Mouse (Mus musculus) gastrocnemius, postnatal 14 days (tissue): ENCODE data around the gene Fut7. TPM values are rescaled to one million over a fixed set of nuclear protein-coding genes. Genes with fewer than 3 reads are reported as not detected.

Experiments
- DNase-seq: peaks from one replicate; pipeline ENCODE4 v3.0.0; 2021; ENCODE audit warnings: mixed read lengths
- intact Hi-C: fragments of 180-260 bp; cut with DNase I; formaldehyde crosslinking; loops from one replicate; pipeline ENCODE4 v1.15.1; 2025; ENCODE audit warnings: low total_unique reads
- total RNA-seq, 2 experiments: library from RNA; stranded (reverse); gene quantifications; 2 replicates each; pipeline ENCODE4 v1.2.3; 2021

Fut7 gene
- total RNA-seq, 2 experiments from 2014 or later: not detected

DNA sequence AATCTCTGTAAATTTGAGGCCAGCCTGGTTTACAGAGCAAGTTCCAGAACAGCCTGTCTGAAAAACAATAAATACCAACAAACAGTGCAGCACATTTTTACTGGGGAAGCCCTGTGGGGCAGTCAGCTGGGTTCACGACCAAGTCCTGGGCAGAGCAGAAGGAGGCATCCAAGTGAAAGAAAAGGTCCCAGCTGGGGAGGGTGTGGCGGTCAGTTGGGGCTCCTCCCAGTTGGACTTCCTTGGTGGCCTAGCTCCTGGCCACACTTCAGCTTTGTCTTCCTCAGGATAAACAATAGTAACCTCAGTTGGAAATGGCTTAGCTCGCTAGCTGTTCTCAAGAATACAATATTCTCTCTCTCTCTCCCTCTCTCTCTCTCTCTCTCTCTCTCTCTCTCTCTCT is 5.6 kb upstream of the Fut7 start:
- intact Hi-C loops: no loop called here
- no peak for DNase-seq

DNA sequence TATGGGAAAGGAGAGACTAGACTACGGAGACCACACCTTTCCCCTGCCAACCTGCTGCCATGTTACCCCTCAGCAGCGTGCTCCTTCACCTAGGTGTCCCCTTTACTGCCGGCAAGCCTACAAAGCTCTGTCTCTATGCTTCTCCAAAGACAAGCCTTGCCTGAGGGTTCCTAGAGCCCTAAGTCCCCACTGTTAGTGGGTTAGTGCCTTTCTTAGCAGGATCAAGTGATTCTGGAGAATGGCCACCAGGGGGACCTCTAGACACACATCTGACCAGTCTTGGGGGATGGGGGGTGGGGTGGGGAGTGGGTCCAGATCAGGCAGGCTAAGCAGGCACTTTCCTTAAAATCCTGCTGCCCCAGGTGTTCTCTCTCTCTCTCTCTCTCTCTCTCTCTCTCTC is 1.2 kb upstream of the Fut7 start:
- no peak for DNase-seq
- intact Hi-C loops: loop anchor here (5.0 kb wide), 1 partner anchor 60 kb away; no protein-coding TSS in a partner anchor

DNA sequence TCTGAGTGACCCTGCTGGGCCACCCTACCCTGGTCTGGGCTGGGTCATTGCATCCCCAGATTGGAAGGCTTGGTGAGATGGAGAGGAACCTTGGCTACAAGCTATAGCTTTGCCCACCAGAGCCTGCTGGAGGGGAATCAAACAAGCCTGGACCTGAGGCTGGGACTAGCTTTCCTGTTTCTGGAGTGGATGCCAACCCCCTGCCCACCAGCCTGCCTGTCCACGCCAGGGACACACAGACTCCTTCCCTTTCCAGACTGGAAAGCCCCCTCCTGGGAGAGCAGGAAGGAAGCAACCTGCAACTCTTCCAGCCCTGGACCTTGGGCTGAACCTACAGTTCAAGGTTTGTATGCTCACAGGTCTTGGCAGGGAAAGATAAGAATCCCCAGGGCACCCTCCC is 559 bp downstream of the Fut7 start:
- DNase-seq: no peak
- intact Hi-C loops: loop anchor here (5.0 kb wide), 1 partner anchor 59 kb away; no protein-coding TSS in a partner anchor

DNA sequence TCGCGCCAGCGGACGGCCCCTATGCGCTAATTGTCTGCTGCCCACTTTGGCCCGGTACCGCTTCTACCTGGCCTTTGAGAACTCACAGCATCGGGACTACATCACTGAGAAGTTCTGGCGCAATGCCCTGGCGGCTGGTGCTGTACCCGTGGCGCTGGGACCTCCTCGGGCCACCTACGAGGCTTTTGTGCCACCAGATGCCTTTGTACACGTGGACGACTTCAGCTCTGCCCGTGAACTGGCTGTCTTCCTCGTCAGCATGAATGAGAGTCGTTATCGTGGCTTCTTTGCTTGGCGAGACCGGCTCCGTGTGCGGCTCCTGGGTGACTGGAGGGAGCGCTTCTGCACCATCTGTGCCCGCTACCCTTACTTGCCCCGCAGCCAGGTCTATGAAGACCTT is 2.4 kb downstream of the Fut7 start:
- intact Hi-C loops: no loop called here

DNA sequence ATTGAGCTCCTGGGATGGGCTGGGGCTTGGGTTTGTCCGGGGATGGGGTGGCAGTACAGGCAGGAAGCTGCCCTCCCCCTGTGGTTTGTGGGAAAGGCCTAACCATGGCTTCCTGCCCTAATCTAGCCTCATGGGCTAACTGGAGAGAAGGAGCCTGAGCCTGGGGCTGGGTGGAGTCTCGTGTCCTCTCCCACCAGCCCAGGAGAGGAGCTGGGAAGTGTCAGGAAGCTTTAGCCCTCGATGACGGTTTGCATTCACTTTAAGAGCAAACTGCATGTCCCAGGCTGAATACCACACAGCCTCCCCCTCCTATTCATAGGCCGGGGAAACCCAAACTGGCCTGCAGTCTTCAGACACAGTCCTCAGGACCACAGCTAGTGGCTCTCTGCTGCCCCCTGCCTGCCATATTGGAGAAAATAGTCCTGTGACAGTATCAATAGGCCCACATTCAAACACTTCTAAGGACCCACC is 3.7 kb downstream of the Fut7 start:
- DNase-seq: peak; percentile 67

More for the DNA sequence above, 2.4 kb downstream of the Fut7 start:
- no peak for DNase-seq

DNA sequence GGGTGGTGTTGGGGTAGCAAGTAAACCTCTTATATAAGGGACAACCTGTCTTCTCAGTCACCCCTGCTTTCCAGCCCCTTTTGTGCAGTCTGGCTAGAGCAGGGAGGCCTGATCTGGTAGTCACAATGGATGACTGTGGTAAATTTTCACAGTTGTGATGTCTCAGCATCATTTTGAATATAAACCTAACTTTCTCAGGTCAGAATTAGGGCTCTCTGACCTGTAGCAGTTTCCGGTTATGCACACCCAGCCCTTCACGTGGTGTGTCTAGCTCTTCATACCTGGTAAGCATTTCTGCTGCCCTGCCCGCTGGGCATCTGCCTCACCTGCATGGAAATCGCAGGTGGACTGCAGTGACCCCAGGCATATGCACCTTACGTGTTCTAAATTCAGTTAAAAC is 4.2 kb downstream of the Fut7 start:
- intact Hi-C loops: no loop called here
- no peak for DNase-seq

More for the DNA sequence above, 3.7 kb downstream of the Fut7 start:
- intact Hi-C loops: no loop called here

DNA sequence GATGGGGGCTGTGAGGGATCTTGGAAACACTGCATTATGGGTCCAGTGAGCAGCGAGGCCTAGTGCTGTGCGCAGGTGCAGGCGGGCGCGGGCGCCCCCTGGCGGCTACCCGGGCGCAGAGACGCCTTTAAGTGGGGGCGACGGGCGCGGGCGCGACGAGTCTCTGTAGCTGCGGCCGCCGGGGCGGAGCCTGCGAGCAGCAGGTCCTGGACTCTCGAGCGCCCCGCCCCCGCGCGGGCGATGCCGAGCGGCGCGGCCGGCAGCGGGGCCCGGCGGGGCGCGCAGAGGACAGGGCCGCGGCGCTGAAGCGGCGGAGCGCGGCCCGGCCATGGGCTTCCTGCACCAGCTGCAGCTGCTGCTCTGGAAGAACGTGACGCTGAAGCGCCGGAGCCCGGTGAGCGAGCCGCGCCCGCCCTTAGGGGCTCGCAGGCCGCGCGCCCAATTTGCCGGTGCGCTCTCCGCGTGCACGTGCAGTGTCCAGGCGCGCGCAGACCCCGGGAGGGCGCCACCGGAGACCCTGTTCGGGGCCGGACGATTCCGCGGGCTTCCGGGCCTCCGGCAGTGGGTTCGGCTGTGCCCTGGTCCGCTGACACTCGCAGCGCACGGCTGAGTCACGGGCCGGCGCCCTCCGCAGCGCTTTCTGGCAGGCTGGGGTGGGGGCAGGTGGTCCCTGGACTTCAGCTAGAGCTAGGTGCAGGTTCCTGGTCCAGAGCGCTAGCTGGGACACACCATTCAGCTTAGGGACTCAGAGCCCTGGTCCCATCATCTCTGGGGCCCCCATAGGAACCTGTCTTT is 5.6 kb downstream of the Fut7 start, which contains the start of gene Abca2:
Gene Abca2 (plus strand): TSS at position 262 of the 795 bp plus-strand sequence.
- intact Hi-C loops: no loop called here

DNA sequence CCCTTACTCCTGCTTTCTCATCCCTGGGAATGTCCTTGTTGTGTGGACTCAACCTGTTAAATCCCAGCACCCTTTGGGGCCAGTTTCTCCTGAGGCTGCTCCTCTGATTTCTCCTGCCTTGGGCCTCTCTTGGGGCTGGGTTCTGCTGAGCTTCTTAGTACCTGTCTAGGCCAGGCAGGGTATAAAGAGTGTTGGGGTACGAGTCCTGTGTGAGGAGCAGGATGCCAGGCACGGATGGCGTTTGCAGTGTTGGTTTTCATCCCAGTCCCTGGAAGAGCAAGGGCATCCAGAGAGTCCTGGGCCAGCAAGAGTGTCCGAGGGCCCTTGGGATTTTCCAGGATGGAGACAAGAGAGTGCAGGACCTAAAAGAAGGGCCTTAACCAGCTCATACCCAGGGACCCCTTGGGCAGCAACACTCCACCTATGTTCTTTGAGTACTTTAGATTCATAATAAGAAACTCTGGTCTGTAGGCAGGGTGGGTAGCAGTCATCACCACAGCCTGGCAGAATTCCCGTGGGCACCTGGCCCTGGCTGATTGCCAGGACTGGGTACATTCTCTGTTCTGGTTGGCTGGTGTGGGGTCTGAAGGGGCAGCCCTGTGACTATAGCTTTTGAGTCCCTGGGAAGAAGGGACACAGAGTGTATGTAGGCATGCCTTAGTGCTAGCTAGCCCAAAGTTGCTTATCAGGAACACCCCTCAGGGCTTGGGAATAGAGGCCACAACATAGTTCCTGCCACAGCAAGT is 6.5 kb downstream of the Fut7 start:
- intact Hi-C loops: no loop called here
- DNase-seq: no peak

More for the DNA sequence above, 5.6 kb downstream of the Fut7 start, which contains the start of gene Abca2:
- peak; percentile 95 for DNase-seq

DNA sequence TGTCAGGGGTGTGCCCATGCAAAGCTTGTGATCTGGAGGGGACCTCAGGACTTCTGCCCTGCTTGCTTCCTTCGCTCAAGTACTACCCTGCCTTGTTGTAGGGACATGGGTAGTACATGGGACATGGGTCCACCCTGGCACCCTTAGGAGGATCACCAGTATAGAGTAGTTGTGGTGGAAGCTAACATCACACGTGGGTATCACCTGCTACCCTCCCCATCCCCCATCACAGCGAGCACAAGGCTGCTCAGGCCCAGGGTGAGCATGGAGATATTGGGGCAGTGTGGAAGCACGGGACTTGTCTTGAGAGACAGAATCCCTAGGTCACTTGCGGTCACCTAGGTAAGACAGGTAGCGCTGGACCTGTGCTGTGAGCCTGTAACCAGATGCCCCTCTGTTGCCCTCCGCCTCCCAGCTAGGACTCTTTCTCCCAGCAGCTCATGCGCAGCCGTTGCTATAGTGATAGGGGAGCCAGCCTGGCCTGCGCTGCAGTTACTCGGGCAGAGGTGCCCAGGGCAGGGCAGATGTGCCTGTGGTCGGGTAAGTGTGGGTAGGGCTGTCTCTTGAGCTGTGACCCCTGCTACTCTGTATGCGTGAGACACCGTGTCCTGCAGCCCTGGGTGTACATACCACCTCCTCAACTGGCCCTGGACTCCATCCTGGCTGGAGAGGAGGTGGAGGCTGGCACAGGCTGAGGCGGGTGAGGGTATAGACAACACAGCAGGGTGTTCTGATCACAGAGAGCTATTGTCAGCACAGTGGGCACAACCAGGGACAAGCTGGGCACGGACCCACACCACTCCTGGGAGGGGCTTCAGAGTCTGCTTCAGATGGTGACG is 7.5 kb downstream of the Fut7 start:
- intact Hi-C loops: no loop called here
- no peak for DNase-seq

DNA sequence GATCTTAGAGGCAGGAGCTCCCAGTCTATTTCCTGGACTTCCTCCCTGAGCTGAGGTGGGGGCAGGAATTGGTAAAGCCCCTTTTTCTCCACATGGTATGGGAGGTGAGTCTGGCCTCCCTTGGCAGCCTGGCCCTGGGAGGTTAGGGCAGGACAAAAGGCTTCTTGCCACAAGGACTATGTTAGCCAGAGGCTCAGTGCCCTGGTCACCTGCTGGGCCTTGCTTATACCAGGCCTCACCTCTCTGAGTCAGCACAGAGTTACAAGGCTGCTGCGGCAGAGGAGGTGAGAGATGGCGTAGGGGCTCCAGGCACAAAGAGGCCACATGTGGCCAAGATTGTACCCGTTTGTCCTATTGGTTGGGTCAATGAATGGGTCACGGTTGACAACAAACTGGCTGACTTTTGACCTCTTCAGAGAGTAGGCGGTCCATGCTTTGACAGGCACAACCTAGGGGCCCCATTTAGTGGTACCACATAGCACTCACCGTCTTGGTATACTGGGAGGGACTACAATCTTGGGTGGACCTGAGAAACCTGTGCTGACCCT is 8.3 kb downstream of the Fut7 start:
- intact Hi-C loops: no loop called here
- DNase-seq: no peak

DNA sequence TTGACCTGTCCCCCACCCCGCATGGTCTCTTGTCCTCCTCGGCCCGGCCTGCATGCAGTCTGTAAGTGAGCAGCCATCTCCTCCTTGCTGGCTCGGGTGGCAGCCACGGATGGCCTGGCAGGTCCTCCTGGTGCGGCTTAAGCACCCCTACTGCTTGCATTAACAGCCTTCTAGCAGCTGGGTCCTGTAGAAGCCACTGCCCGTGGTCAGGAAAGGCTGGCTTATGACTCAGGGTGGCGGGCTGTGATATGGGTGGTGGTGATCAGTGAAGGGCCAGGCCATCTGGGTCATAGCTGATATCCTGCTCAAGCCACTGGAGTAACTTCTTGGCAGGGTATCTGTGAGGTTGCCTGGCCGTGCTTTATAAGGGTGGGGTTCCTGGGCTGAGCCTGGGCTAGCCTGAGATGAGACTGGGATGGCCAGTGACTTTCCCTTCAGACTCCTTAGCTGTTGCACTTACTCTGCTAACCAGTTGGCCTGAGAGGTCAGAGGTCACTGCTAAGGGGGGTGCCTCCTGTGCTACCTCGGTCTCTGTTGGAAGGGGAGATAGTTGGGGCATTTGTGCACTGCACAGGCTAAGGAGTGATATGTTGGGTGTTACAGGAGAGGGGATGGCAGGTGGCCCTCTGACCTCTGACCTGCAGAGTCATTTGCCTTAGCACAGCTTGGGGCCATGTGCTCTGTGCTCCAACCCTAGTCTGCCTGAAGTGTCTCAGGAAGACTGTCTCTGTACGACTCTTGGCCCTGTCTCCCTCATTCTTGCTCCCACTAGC is 9.4 kb downstream of the Fut7 start:
- DNase-seq: no peak
- intact Hi-C loops: no loop called here

DNA sequence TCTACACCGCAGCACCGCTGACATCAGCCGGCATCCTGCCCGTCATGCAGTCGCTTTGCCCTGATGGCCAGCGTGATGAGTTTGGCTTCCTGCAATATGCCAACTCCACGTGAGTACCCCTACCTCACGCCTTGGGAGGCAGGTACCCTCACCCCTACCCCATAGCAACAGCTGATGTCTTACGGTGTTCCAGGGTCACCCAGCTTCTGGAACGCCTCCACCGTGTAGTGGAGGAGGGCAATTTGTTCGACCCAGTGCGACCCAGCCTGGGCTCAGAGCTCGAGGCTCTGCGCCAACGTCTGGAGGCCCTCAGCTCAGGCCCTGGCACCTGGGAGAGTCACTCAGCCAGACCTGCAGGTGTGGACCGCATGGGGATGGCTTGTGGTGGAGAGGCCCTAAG is 10.0 kb downstream of the Fut7 start:
- no peak for DNase-seq

DNA sequence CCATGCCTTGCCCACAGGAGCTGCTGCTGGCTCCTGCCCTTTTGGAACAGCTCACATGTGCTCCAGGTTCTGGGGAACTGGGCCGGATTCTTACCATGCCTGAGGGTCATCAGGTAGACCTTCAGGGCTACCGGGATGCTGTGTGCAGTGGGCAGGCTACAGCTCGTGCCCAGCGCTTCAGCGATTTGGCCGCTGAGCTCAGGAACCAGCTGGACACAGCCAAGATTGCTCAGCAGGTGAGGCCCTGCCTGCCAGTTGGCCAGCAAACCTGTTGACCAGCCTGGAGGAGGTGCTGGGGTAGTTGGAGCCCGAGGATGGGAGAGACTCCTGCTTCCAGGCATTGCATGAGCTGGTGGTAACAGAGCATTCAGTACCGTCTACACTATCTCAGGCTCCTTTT is 11.2 kb downstream of the Fut7 start:
- no peak for DNase-seq
- intact Hi-C loops: no loop called here

More for the DNA sequence above, 10.0 kb downstream of the Fut7 start:
- intact Hi-C loops: no loop called here

DNA sequence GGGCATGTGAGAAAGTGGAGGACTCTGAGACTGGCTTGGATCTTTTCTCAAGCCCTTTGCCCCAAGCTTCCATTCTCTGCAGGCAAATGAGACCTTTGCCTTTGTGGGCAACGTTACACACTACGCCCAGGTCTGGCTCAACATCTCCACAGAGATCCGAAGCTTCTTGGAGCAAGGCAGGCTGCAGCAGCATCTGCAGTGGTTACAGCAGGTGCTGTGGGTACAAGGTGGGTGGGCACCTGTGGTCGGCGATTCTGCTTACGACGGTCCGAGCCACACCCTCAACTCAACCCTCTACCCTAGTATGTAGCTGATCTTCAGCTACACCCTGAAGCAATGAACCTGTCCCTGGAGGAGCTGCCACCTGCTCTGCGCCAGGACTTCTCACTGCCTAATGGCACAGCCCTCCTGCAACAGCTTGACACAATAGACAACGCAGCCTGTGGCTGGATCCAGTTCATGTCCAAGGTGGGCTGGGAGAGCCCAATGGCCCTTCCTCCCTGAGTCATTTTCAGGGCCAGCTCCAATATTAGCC is 13.3 kb downstream of the Fut7 start:
- intact Hi-C loops: no loop called here

DNA sequence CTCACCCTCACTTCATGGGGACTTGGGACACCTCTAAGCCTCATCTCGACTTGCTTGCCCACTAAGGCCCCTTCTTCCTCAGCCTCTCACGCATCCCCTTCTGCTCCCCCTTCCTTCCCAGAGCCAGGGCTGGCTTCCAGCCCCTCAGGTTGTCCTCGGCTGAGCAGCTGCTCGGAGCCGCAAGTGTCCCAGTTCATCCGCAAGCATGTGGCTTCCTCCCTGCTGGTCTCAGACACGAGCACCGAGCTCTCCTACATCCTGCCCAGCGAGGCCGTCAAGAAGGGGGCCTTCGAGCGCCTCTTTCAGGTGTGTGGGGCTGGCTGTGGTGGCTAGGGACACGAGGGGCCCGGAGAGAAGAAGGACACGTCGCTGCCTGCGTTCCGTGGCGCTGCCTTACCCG is 18.0 kb downstream of the Fut7 start:
- no peak for DNase-seq
- intact Hi-C loops: no loop called here

More for the DNA sequence above, 13.3 kb downstream of the Fut7 start:
- DNase-seq: no peak

DNA sequence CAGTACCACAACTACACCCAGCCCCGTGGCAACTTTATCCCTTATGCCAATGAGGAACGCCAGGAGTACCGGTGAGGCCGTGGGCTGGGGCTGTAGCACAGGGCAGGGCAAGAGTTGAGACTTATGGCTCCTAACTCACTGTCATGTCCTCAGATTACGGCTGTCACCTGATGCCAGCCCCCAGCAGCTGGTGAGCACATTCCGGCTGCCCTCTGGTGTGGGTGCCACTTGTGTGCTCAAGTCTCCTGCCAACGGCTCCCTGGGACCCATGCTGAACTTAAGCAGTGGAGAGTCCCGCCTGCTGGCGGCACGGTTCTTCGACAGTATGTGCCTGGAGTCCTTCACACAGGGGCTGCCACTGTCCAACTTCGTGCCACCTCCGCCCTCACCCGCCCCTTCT is 19.6 kb downstream of the Fut7 start:
- intact Hi-C loops: no loop called here
- DNase-seq: no peak

DNA sequence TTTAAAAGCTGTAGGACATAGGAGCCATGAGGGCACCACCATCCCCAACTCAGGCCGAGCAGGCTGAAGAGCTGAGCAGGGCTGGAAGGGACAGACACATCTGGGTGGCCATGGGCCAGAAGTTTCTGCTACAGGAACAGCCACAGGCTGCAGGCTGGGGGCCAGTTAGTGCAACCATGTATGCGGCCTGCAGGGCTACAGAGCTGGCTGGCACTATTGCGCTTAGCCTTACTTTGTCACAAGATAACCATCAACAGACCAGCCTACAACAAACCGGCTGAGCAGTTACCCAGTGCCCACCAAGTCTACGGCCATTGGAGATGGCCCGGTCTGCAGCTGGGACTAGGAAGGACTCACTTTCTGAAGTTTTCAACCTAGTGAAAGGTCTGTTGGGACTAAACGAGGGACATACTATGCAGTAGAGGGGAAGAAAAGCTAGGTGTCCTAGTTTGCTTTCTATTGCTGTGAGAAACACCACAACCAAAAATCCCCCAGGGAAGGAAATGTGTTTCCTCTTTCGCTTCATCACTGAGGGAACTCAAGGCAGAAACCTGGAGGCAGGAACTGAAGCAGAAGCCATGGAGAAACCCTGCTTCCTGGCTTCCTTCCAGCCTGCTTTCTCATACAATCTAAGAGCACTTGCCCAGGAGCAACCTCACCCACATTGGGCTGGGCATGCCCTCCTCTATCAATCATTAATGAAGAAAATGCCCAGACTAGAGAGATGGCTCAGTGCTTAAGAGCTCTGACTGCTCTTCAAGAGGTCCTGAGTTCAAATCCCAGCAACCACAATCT is 28.0 kb downstream of the Fut7 start:
- DNase-seq: no peak
- intact Hi-C loops: no loop called here

DNA sequence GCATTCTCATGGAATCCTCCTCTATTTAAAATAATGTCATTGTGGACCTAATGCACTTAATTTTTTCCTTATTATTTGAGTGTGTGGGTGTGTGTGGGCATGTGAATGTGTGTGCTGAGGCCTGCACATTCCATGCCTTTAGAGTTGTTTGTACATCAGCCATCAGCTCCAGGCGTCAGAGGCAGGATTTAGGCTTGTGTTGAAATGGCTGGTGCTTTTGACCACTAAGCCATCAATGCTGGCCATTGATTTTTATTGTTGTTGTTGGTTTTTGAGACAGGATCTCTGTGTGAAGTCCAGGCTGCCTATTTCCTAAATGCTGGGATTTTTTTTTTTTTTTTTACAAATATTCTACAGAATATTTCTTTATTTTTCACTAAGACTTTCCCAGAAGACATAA is 29.9 kb downstream of the Fut7 start:
- DNase-seq: no peak
- intact Hi-C loops: no loop called here
